Mouse (Mus musculus) liver, embryonic 14.5 days (tissue): ENCODE results near the gene Cfap77. TPM values are rescaled to one million over a fixed set of nuclear protein-coding genes. Genes with fewer than 3 reads are reported as not detected.

Experiments used
- ATAC-seq: fragments of 200-750 bp; cut with Nextera tagmentation; 2 replicates; pipeline ENCODE4 v1.8.0; 2017; ENCODE audit warnings: moderate number of reproducible peaks, mild to moderate bottlenecking, moderate library complexity; ENCODE audit not compliant: insufficient read depth
- DNase-seq, 3 experiments: peaks; one replicate each; pipeline ENCODE4 v3.0.0-alpha.2; 2012 to 2013; ENCODE audit warnings: low read depth in 3 of 3, low spot score in 3 of 3
- H3K27ac ChIP-seq: fragments of 300-500 bp; sonication (generic); 2 replicates; pipeline ENCODE4 v1.5.1; 2014; ENCODE audit warnings: moderate library complexity, mild to moderate bottlenecking, control low read depth, inconsistent platforms
- H3K27me3 ChIP-seq: fragments of 300-500 bp; sonication (generic); 2 replicates; pipeline ENCODE4 v1.6.1; 2014; ENCODE audit warnings: mild to moderate bottlenecking, low read length, moderate library complexity; ENCODE audit not compliant: control insufficient read depth, insufficient read depth
- H3K36me3 ChIP-seq: fragments of 300-500 bp; sonication (generic); replicated peaks from 2 replicates; pipeline ENCODE4 v1.6.1; 2014; ENCODE audit warnings: low read depth; ENCODE audit not compliant: control insufficient read depth, insufficient read depth
- H3K4me1 ChIP-seq, 2 experiments: fragments of 200-500 bp in 1 of 2; fragments of 300-500 bp in 1 of 2; sonication (generic) in 1 of 2; replicated peaks; 2 replicates each; pipeline ENCODE4 v1.6.1; 2012 to 2014; ENCODE audit warnings: antibody characterized with exemption in 1 of 2, inconsistent platforms in 1 of 2, low read length in 1 of 2; ENCODE audit not compliant: control insufficient read depth in 2 of 2, insufficient read depth in 2 of 2
- H3K4me2 ChIP-seq: fragments of 300-500 bp; sonication (generic); 2 replicates; pipeline ENCODE4 v1.6.1; 2014; ENCODE audit warnings: low read depth, mild to moderate bottlenecking, control low read depth, moderate library complexity
- H3K4me3 ChIP-seq, 2 experiments: fragments of 200-500 bp in 1 of 2; fragments of 300-500 bp in 1 of 2; sonication (generic) in 1 of 2; 2 replicates each; pipeline ENCODE4 v1.5.1; 2012 to 2014; ENCODE audit warnings: low read depth in 2 of 2, low read length in 2 of 2, mild to moderate bottlenecking in 2 of 2, control low read depth in 1 of 2, inconsistent platforms in 1 of 2, moderate library complexity in 1 of 2; ENCODE audit not compliant: insufficient read depth in 1 of 2
- H3K9ac ChIP-seq: fragments of 300-500 bp; sonication (generic); replicated peaks from 2 replicates; pipeline ENCODE4 v1.6.1; 2014; ENCODE audit warnings: mild to moderate bottlenecking, control low read depth, moderate library complexity
- H3K9me3 ChIP-seq: fragments of 300-500 bp; sonication (generic); 2 replicates; pipeline ENCODE4 v1.6.1; 2016; ENCODE audit warnings: low read length, mixed read lengths; ENCODE audit not compliant: control insufficient read depth
- CTCF ChIP-seq: IDR thresholded peaks from 2 replicates; pipeline ENCODE4 v1.5.1; 2016; ENCODE audit warnings: antibody characterized with exemption, low read depth, control low read depth
- EP300 ChIP-seq: IDR thresholded peaks from 2 replicates; pipeline ENCODE4 v1.6.1; 2016; ENCODE audit warnings: antibody characterized with exemption, low read depth
- WGBS: fragments of 180-500 bp; shearing (Covaris S2); extraction: QIAGEN DNeasy Blood & Tissue Kit; methylation state at CpG from one replicate; pipeline ENCODE4 v1.1.7; 2014; ENCODE audit not compliant: insufficient replicate concordance; 5-methylcytosine and 5-hydroxymethylcytosine counted together
- polyA plus RNA-seq, 2 experiments: library from polyadenylated mRNA; depleted of rRNA in 1 of 2; stranded (reverse) in 1 of 2; unstranded in 1 of 2; fragments of >200 nt; fragmentation: Nextera tagmentation in 1 of 2; extraction: Ambion mirVana in 1 of 2; gene quantifications; 2 replicates each; pipeline versions ENCODE4 v1.2.1 to v1.2.3; 2012 to 2014

Gene Cfap77
- polyA plus RNA-seq, 2 experiments, result 0.16 TPM; not detected in 1

DNA sequence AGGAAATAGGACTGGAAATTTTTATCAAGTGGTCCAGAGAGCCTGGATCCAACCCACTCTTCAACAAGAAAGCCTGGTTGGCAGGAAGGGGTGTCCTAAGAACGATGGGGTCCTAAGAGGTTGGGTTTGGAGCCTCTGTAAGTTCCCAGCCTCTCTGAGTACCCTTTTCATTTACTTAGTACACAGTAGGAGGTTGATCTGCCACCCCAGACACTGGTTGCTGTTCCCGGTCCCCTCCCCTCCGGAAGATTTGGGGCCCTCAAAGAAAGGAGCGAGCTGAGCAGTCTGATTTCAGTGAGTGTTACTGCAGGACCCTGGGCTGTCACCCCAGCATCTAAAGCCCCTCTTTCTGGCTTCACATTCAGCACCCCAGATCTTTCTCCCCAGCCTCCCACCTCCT is 135.9 kb downstream of the Cfap77 start:
- Histone ChIP-seq H3K27me3 (peaks cover 61% of the 10 kb centered on the region), H3K4me3 (no peak overlapping the region), H3K4me1 (no peaks in the 10 kb centered on the region), H3K9me3 (no peaks in the 10 kb centered on the region), H3K4me2 (no peak overlapping the region), H3K36me3 (no peaks in the 10 kb centered on the region), H3K27ac (no peak overlapping the region), H3K9ac (no peak overlapping the region)
- no peak for TF ChIP-seq CTCF
- no peak for TF ChIP-seq EP300
- 1% methylated on average over 4 of the region's 4 CpGs for WGBS
- DNase-seq, result no peak
- ATAC-seq, result no peak

GRCm38 (mm10) chr2:28917518-28918361 is 137.1 kb downstream of the Cfap77 start:
- DNase-seq (no peak), ATAC-seq (no peak)
- Histone ChIP-seq H3K27me3 (peaks cover 74% of the 10 kb centered on the region), H3K27ac (no peak overlapping the region), H3K4me1 (no peaks in the 10 kb centered on the region), H3K36me3 (no peaks in the 10 kb centered on the region), H3K4me2 (no peak overlapping the region), H3K9ac (no peak overlapping the region), H3K9me3 (no peaks in the 10 kb centered on the region), H3K4me3 (0 out of 4 replicates have a peak overlapping the region, but pooled peaks of 1 of the 2 experiments have one; percentile 8)
- no peak for TF ChIP-seq EP300
- no peak for TF ChIP-seq CTCF
- 2% methylated on average over 73 of the region's 73 CpGs for WGBS

DNA sequence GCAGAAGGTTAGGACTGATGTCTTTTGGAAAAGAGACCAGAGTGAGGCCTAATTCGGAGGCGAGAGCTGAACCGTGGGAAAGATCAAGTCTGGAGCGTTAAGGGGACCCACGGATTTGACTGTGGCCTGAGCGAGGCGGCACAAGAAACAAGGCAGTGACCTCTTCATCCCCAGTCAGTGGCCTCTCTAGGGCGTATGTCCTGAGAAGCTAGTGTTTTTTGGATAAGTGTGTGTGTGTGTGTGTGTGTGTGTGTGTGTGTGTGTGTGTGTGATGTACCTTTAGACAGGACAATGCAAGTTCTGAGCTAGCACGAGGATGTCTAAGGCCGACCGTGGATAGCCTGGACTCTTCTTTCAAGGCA is 137.7 kb downstream of the Cfap77 start:
- H3K36me3 ChIP-seq, result no peaks in the 10 kb centered on the region
- no peak for ATAC-seq
- H3K4me3 ChIP-seq, result no peak overlapping the region
- no peak overlapping the region for H3K9ac ChIP-seq
- H3K4me2 ChIP-seq, result no peak overlapping the region
- peaks cover 80% of the 10 kb centered on the region for H3K27me3 ChIP-seq
- H3K9me3 ChIP-seq, result no peaks in the 10 kb centered on the region
- no peak overlapping the region for H3K27ac ChIP-seq
- WGBS, result 10% methylated on average over 11 of the region's 11 CpGs
- H3K4me1 ChIP-seq, result no peaks in the 10 kb centered on the region
- DNase-seq, result no peak
- TF ChIP-seq EP300 (no peak), CTCF (no peak)

DNA sequence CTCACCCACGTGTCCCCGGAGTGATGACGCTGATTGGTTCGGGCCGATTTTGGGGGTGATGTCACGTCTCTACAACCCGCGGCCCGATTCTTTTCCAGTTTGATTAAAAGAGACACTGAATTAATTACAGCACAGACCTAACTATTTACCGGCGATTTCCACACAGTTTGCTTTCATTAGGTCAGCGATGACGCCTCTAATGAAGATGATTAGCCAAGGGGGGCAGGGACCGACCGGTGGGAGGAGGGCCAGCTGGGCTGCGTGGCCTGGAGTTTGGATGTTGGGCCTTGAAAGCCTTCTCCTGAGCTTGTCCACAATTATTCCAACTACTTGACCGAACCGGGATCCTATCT is 138.4 kb downstream of the Cfap77 start, which contains the start of gene Barhl1:
TSS of gene Barhl1 (minus strand) at position 156 of the 353 bp plus-strand sequence.
- Histone ChIP-seq H3K4me1 (no peaks in the 10 kb centered on the region), H3K9me3 (no peaks in the 10 kb centered on the region), H3K4me2 (no peak within 1 kb of the TSS), H3K4me3 (no peak within 1 kb of the TSS), H3K36me3 (no peaks in the 10 kb centered on the region), H3K27ac (no peak within 1 kb of the TSS), H3K9ac (no peak within 1 kb of the TSS), H3K27me3 (peaks cover 87% of the 10 kb centered on the region)
- 2% methylated on average over 18 of the region's 18 CpGs for WGBS
- no peak for ATAC-seq
- TF ChIP-seq CTCF, result no peak
- no peak for TF ChIP-seq EP300
- DNase-seq, result no peak

DNA sequence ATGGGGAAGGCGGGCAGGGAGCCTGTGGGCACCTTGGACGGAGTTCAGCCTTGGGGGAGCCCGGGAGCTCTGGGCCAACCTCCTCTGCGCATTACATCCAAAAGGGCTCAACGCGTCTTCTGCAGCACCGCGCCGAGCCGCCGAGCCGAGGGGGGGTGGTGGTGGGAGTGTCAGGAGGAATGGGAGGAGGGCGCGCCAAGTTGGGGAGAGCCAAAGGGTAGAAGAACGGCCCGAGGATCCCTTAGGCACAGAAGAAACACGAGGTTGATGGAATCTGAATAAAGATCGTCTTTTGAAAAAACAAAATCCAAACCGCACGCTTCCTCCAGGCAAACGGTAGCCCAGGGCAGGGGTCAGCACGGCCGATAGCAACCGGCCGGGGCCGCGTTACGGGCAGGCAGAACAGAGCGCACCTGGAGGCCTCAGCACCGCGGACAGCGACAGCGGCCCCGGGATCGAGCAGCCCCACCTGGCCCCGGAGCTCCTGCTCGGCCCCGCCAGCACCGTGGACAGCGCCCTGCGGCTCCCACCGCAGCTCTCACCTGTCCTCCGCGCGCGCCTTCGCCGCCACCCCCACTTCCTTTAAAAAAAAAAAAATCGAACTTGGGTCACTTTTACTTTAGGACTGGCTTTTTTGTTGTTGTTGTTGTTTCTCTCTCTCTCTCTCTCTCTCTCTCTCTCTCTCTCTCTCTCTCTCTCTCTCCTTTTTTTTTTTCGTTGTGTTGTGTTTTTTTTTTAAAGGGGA is 138.9 kb downstream of the Cfap77 start:
- no peaks in the 10 kb centered on the region for H3K36me3 ChIP-seq
- H3K9me3 ChIP-seq, result no peaks in the 10 kb centered on the region
- TF ChIP-seq EP300 (no peak), CTCF (no peak)
- no peak overlapping the region for H3K4me2 ChIP-seq
- peak; percentile 18 to 28 (median 19) for DNase-seq
- peaks cover 92% of the 10 kb centered on the region for H3K27me3 ChIP-seq
- WGBS, result 1% methylated on average over 50 of the region's 50 CpGs
- no peak overlapping the region for H3K4me3 ChIP-seq
- ATAC-seq, result peak; percentile 45; the same call in 1 of the 2 replicates
- no peak overlapping the region for H3K27ac ChIP-seq
- H3K9ac ChIP-seq, result no peak overlapping the region
- H3K4me1 ChIP-seq, result no peaks in the 10 kb centered on the region
